Mouse (Mus musculus): ENCODE data around the gene Pcgf2. TPM values are rescaled to one million over a fixed set of nuclear protein-coding genes. Genes with fewer than 3 reads are reported as not detected.

Gene Pcgf2
- polyA plus RNA-seq, 1 experiment from 2014 or later, result 18.2 TPM

DNA sequence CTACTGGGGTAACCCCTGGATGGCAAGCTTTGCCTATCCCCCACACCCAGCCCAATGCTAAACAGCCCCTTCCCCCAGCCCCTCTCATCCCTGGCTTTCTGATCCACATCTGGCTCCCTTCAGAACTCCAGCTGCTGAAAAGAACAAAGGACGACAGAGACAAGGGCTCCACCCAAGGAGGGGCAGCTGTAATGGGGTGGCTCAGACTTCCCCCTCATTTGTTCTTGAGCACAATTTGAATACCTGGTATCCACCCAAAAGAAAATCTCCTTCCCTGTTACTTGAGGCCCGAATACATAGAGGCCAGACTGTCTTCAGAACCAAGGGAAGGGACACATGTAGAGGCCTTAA is 29.1 kb downstream of the Pcgf2 start:
- no peak for ATAC-seq (ENCODE audit: insufficient number of reproducible peaks, insufficient read depth, low FRiP score, low read depth)
- Histone ChIP-seq H3K4me2 (replicated peaks; ENCODE audit: low read depth, low read length) (no peak overlapping the region), H3K27me3 (ENCODE audit: control insufficient read depth, insufficient read depth, low read length) (no peaks in the 10 kb centered on the region), H3K36me3 (ENCODE audit: control insufficient read depth, insufficient read depth, low read length) (peaks cover 84% of the 10 kb centered on the region), H3K9ac (replicated peaks; ENCODE audit: low read depth, low read length) (no peak overlapping the region), H3K27ac (ENCODE audit: low read length) (no peak overlapping the region), H3K9me3 (ENCODE audit: control insufficient read depth, low read depth, low read length) (no peaks in the 10 kb centered on the region), H3K4me3 (ENCODE audit: low read depth, low read length) (no peak overlapping the region), H3K4me1 (ENCODE audit: control insufficient read depth, insufficient read depth, low read length) (peaks cover 11% of the 10 kb centered on the region)
- WGBS, result 45% methylated on average over 2 of the region's 2 CpGs

DNA sequence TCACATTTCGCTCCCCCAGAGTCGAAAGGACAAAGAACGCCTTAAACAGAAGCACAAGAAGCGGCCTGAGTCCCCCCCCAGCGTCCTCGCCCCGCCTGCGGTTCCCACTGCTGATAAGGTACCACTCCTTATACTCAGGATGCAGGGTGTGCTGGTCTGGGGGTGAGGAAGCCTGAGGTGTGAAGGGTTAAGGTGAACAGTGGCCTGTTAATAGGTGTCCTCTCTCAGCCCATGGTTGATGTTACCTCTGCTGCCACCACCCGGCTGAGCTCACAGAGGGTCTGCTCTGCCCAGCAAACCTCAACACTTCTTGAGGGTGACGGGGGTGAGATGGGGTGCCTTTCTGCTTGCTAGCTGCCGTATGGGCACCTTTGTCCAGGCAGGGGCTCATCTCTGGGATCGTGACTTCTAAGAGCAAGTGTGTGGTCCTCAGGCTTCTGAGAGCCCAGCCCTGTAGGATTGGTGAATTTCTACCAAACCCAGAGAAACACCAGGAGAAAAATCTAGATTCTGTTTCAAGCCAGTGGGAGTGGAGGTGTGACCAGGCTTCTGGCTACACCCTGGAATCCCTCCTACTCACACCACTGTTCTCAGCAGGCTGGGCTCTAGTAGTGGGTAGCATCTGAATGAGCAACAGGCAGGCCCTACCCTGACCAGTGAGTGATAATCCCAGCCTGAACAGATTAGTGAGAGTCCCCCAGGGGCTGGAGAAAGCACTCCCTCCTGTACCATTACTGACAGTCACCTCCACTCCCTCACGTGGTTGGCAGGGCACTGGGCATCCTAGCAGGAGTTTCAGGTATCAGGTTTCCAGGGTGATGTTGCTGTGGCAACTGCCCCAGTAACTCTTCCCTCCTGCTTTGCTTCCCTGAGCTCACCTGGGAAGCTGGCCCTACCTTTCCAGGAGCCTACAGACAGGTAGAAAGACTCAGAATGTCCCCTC is 29.8 kb downstream of the Pcgf2 start:
- peaks cover 84% of the 10 kb centered on the region for H3K36me3 ChIP-seq (ENCODE audit: control insufficient read depth, insufficient read depth, low read length)
- no peak overlapping the region for H3K27ac ChIP-seq (ENCODE audit: low read length)
- no peaks in the 10 kb centered on the region for H3K27me3 ChIP-seq (ENCODE audit: control insufficient read depth, insufficient read depth, low read length)
- ATAC-seq (ENCODE audit: insufficient number of reproducible peaks, insufficient read depth, low FRiP score, low read depth), result no peak
- no peak overlapping the region for H3K4me3 ChIP-seq (ENCODE audit: low read depth, low read length)
- no peak overlapping the region for H3K9ac ChIP-seq (replicated peaks; ENCODE audit: low read depth, low read length)
- 62% methylated on average over 13 of the region's 13 CpGs for WGBS
- H3K4me2 ChIP-seq (replicated peaks; ENCODE audit: low read depth, low read length), result no peak overlapping the region
- H3K9me3 ChIP-seq (ENCODE audit: control insufficient read depth, low read depth, low read length), result no peaks in the 10 kb centered on the region
- H3K4me1 ChIP-seq (ENCODE audit: control insufficient read depth, insufficient read depth, low read length), result peaks cover 11% of the 10 kb centered on the region

DNA sequence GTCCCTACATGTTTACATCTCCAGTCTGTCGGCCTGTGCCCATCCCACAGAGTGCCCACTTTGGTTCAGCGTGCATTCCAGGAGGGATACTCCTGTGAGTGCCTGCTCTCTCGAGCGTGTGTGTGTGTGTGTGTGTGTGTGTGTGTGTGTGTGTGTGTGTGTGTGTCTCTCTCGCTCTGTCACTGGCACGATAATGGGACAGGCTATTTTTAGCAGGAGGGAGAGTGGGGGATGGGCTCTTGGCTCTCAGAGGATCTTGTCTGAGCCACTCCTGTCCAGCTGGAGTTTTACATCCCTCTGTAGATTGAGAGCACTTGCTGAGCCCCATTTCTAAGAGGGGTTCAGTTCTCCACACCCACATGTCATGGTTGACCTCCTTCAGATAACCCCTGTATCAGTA is 30.5 kb downstream of the Pcgf2 start:
- ATAC-seq (ENCODE audit: insufficient number of reproducible peaks, insufficient read depth, low FRiP score, low read depth), result no peak
- WGBS, result 17% methylated on average over 6 of the region's 6 CpGs
- H3K4me2 ChIP-seq (replicated peaks; ENCODE audit: low read depth, low read length), result no peak overlapping the region

DNA sequence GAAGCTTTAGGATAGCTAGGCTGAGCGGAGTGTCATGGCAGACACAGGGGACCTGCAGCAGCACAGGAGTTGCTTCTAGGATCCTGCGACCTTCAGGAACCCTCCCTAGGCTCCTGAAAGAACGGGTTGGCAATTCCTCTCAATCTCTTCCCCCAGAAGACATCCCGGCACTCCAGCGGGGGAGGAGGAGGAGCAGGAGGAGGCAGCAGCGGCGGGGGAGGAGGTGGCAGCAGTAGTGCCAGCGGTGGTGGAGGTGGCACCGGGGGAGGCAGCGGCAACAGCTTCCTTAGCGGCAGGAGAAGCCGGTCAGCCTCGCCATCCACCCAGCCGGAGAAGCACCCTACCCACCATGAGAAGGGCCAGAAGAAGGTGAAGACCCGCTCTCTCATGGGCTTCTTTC is 31.0 kb downstream of the Pcgf2 start:
- Histone ChIP-seq H3K4me3 (ENCODE audit: low read depth, low read length) (no peak overlapping the region), H3K9ac (replicated peaks; ENCODE audit: low read depth, low read length) (no peak overlapping the region; the same call in 1 of the 2 replicates), H3K36me3 (ENCODE audit: control insufficient read depth, insufficient read depth, low read length) (peaks cover 76% of the 10 kb centered on the region), H3K27me3 (ENCODE audit: control insufficient read depth, insufficient read depth, low read length) (no peaks in the 10 kb centered on the region), H3K4me1 (ENCODE audit: control insufficient read depth, insufficient read depth, low read length) (peaks cover 19% of the 10 kb centered on the region), H3K9me3 (ENCODE audit: control insufficient read depth, low read depth, low read length) (no peaks in the 10 kb centered on the region), H3K27ac (ENCODE audit: low read length) (peak overlapping the region; percentile 33; the same call in 1 of the 2 replicates), H3K4me2 (replicated peaks; ENCODE audit: low read depth, low read length) (no peak overlapping the region)
- WGBS, result 63% methylated on average over 14 of the region's 15 CpGs
- no peak for ATAC-seq (ENCODE audit: insufficient number of reproducible peaks, insufficient read depth, low FRiP score, low read depth)

More for the DNA sequence above, 30.5 kb downstream of the Pcgf2 start:
- H3K4me1 ChIP-seq (ENCODE audit: control insufficient read depth, insufficient read depth, low read length), result peaks cover 14% of the 10 kb centered on the region
- no peaks in the 10 kb centered on the region for H3K9me3 ChIP-seq (ENCODE audit: control insufficient read depth, low read depth, low read length)
- H3K27ac ChIP-seq (ENCODE audit: low read length), result peak overlapping the region; percentile 33; the same call in 1 of the 2 replicates
- peaks cover 81% of the 10 kb centered on the region for H3K36me3 ChIP-seq (ENCODE audit: control insufficient read depth, insufficient read depth, low read length)
- H3K27me3 ChIP-seq (ENCODE audit: control insufficient read depth, insufficient read depth, low read length), result no peaks in the 10 kb centered on the region
- no peak overlapping the region for H3K9ac ChIP-seq (replicated peaks; ENCODE audit: low read depth, low read length)
- H3K4me3 ChIP-seq (ENCODE audit: low read depth, low read length), result no peak overlapping the region

DNA sequence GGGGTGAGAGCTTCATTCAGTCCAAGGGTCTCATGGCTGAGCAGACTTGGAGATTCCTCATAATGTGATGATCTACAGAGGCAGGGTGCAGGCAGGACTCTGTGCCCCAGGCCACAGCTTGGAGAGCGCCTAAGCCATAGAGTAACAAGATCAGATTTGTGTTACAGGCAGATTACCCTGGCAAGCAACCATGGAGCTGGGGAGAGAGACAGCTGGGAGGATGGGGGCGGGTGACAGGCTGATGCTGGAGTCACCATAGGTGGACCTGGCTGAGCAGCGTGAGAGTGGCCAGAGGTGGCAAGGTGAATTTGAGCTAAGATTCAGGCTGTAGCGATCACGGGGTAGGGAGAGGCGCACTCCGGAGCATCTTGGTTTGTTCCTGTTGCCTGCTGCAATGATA is 32.1 kb downstream of the Pcgf2 start:
- 85% methylated on average over 7 of the region's 7 CpGs for WGBS

DNA sequence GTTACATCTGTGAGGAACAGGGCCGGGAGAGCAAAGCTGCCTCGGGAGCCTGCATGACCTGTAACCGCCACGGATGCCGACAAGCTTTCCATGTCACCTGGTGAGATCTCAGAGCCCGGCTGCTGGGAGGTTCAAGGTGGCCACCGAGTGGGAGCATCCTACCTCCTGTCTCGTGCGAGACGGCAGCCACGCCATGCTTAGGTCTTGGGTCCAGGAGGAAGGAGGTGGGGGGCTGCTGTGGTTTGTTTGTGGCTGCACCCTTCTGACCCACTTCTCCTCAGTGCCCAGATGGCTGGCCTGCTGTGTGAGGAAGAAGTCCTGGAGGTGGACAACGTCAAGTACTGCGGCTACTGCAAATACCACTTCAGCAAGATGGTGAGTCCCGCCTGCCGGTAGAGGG is 33.5 kb downstream of the Pcgf2 start:
- no peak overlapping the region for H3K27ac ChIP-seq (ENCODE audit: low read length)
- H3K36me3 ChIP-seq (ENCODE audit: control insufficient read depth, insufficient read depth, low read length), result peaks cover 53% of the 10 kb centered on the region
- H3K4me1 ChIP-seq (ENCODE audit: control insufficient read depth, insufficient read depth, low read length), result peaks cover 25% of the 10 kb centered on the region
- WGBS, result 86% methylated on average over 15 of the region's 15 CpGs
- no peak overlapping the region for H3K4me3 ChIP-seq (ENCODE audit: low read depth, low read length)
- no peaks in the 10 kb centered on the region for H3K9me3 ChIP-seq (ENCODE audit: control insufficient read depth, low read depth, low read length)
- H3K4me2 ChIP-seq (replicated peaks; ENCODE audit: low read depth, low read length), result no peak overlapping the region
- H3K9ac ChIP-seq (replicated peaks; ENCODE audit: low read depth, low read length), result no peak overlapping the region
- no peaks in the 10 kb centered on the region for H3K27me3 ChIP-seq (ENCODE audit: control insufficient read depth, insufficient read depth, low read length)
- ATAC-seq (ENCODE audit: insufficient number of reproducible peaks, insufficient read depth, low FRiP score, low read depth), result no peak

More for the DNA sequence above, 32.1 kb downstream of the Pcgf2 start:
- no peak overlapping the region for H3K27ac ChIP-seq (ENCODE audit: low read length)
- H3K4me1 ChIP-seq (ENCODE audit: control insufficient read depth, insufficient read depth, low read length), result peaks cover 19% of the 10 kb centered on the region
- H3K4me2 ChIP-seq (replicated peaks; ENCODE audit: low read depth, low read length), result no peak overlapping the region
- H3K4me3 ChIP-seq (ENCODE audit: low read depth, low read length), result no peak overlapping the region
- no peak for ATAC-seq (ENCODE audit: insufficient number of reproducible peaks, insufficient read depth, low FRiP score, low read depth)
- no peaks in the 10 kb centered on the region for H3K9me3 ChIP-seq (ENCODE audit: control insufficient read depth, low read depth, low read length)
- peaks cover 65% of the 10 kb centered on the region for H3K36me3 ChIP-seq (ENCODE audit: control insufficient read depth, insufficient read depth, low read length)
- H3K27me3 ChIP-seq (ENCODE audit: control insufficient read depth, insufficient read depth, low read length), result no peaks in the 10 kb centered on the region
- no peak overlapping the region for H3K9ac ChIP-seq (replicated peaks; ENCODE audit: low read depth, low read length)

DNA sequence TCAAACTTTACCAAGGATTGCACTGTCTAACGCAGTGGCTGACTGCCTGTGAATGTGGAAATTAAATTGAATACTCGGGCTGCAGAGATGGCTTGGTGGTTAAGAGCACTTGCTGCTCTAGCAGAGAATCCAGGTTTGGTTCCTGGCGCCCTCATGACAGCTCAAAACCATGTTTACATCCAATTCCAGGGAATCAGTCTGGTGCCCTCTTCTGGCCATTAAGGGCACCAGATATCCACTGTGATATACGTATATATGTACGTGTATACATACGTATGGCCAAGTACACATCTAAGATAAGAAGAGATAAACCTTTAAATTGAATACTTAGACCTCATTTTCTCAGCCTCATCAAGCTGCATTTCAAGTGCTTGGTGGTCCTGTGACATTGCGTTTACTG is 34.1 kb downstream of the Pcgf2 start:
- H3K4me2 ChIP-seq (replicated peaks; ENCODE audit: low read depth, low read length), result no peak overlapping the region
- no peak overlapping the region for H3K9ac ChIP-seq (replicated peaks; ENCODE audit: low read depth, low read length)
- H3K27ac ChIP-seq (ENCODE audit: low read length), result no peak overlapping the region; the same call in 1 of the 2 replicates
- no peaks in the 10 kb centered on the region for H3K27me3 ChIP-seq (ENCODE audit: control insufficient read depth, insufficient read depth, low read length)
- no peaks in the 10 kb centered on the region for H3K9me3 ChIP-seq (ENCODE audit: control insufficient read depth, low read depth, low read length)
- H3K4me3 ChIP-seq (ENCODE audit: low read depth, low read length), result no peak overlapping the region
- H3K4me1 ChIP-seq (ENCODE audit: control insufficient read depth, insufficient read depth, low read length), result peaks cover 31% of the 10 kb centered on the region
- no peak for ATAC-seq (ENCODE audit: insufficient number of reproducible peaks, insufficient read depth, low FRiP score, low read depth)
- H3K36me3 ChIP-seq (ENCODE audit: control insufficient read depth, insufficient read depth, low read length), result peaks cover 49% of the 10 kb centered on the region
- 91% methylated on average over 7 of the region's 7 CpGs for WGBS

DNA sequence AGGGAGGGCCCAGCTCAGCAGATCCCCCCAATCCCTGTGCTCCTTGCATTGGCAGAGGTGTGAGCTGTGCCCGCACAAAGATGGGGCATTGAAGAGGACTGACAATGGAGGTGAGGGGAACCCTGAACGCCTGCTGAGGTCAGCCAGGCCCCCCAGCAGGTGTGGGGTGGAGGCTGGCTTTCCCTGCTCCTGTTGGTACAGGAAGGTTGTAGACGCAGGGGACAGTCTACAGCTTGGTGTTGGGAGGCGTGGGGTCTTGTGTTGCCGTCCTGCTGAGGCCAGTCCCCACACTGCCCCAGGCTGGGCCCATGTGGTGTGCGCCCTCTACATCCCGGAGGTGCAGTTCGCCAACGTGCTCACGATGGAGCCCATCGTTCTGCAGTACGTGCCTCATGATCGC is 34.9 kb downstream of the Pcgf2 start:
- no peak overlapping the region for H3K9ac ChIP-seq (replicated peaks; ENCODE audit: low read depth, low read length)
- no peak overlapping the region for H3K4me2 ChIP-seq (replicated peaks; ENCODE audit: low read depth, low read length)
- H3K27ac ChIP-seq (ENCODE audit: low read length), result no peak overlapping the region
- WGBS, result 94% methylated on average over 13 of the region's 13 CpGs
- no peaks in the 10 kb centered on the region for H3K27me3 ChIP-seq (ENCODE audit: control insufficient read depth, insufficient read depth, low read length)
- H3K36me3 ChIP-seq (ENCODE audit: control insufficient read depth, insufficient read depth, low read length), result peaks cover 43% of the 10 kb centered on the region
- no peak overlapping the region for H3K4me3 ChIP-seq (ENCODE audit: low read depth, low read length)
- no peaks in the 10 kb centered on the region for H3K9me3 ChIP-seq (ENCODE audit: control insufficient read depth, low read depth, low read length)
- peaks cover 38% of the 10 kb centered on the region for H3K4me1 ChIP-seq (ENCODE audit: control insufficient read depth, insufficient read depth, low read length)
- no peak for ATAC-seq (ENCODE audit: insufficient number of reproducible peaks, insufficient read depth, low FRiP score, low read depth)
